Mouse (Mus musculus): ENCODE measurements at regions not wholly inside any gene's neighbourhood (a gene's known extent, or its start where the extent isn't known, plus 50 kb on each side); places are given as distances from the start of the nearest gene placed in this dataset.
"Not testable (repeated sequence)": the region's sequence is repeated elsewhere in the genome, so short reads cannot be mapped to it uniquely, and the experiment has no call there.

GRCm38 (mm10) chr2:8877855-8878254 is 1003.2 kb upstream of the 4930412O13Rik start:
- no peak for DNase-seq (ENCODE audit: low spot score in 2 of 2)

- DNase-seq (ENCODE audit: low spot score in 2 of 2): peak in 1 of 2 experiments; percentile 0
These were observed 968.6 kb upstream of the 4930412O13Rik start for GRCm38 (mm10) chr2:8912417-8912816.

GRCm38 (mm10) chr2:8924856-8925255 is 956.2 kb upstream of the 4930412O13Rik start:
- no peak for DNase-seq (ENCODE audit: low spot score in 2 of 2)

GRCm38 (mm10) chr2:8941574-8941973 is 939.5 kb upstream of the 4930412O13Rik start:
- no peak for DNase-seq (ENCODE audit: low spot score in 2 of 2)

- DNase-seq (ENCODE audit: low spot score in 2 of 2): no peak
These were observed 922.1 kb upstream of the 4930412O13Rik start for GRCm38 (mm10) chr2:8958938-8959337.

GRCm38 (mm10) chr2:8964952-8965668 is 915.9 kb upstream of the 4930412O13Rik start:
- no peak for DNase-seq (ENCODE audit: low spot score in 2 of 2)

GRCm38 (mm10) chr2:8975635-8976034 is 905.4 kb upstream of the 4930412O13Rik start:
- DNase-seq (ENCODE audit: low spot score in 2 of 2): no peak

- DNase-seq (ENCODE audit: low spot score in 2 of 2): no peak
These were observed 868.7 kb upstream of the 4930412O13Rik start for GRCm38 (mm10) chr2:9012326-9012725.

- DNase-seq (ENCODE audit: low spot score in 2 of 2): no peak
These were observed 848.0 kb upstream of the 4930412O13Rik start for GRCm38 (mm10) chr2:9033079-9033478.

GRCm38 (mm10) chr2:9042355-9042754 is 838.7 kb upstream of the 4930412O13Rik start:
- DNase-seq (ENCODE audit: low spot score in 2 of 2): not testable (repeated sequence)

GRCm38 (mm10) chr2:9047980-9048379 is 833.1 kb upstream of the 4930412O13Rik start:
- no peak for DNase-seq (ENCODE audit: low spot score in 2 of 2)

- DNase-seq (ENCODE audit: low spot score in 2 of 2): no peak
These were observed 807.2 kb upstream of the 4930412O13Rik start for GRCm38 (mm10) chr2:9073851-9074250.

- no peak for DNase-seq (ENCODE audit: low spot score in 2 of 2)
These were observed 802.9 kb upstream of the 4930412O13Rik start for GRCm38 (mm10) chr2:9078158-9078557.

- no peak for DNase-seq (ENCODE audit: low spot score in 2 of 2)
These were observed 799.3 kb upstream of the 4930412O13Rik start for GRCm38 (mm10) chr2:9081746-9082145.

- DNase-seq (ENCODE audit: low spot score in 2 of 2): no peak
These were observed 785.7 kb upstream of the 4930412O13Rik start for GRCm38 (mm10) chr2:9095317-9095716.

- DNase-seq (ENCODE audit: low spot score in 2 of 2): no peak
These were observed 764.4 kb upstream of the 4930412O13Rik start for GRCm38 (mm10) chr2:9116697-9117096.

- no peak for DNase-seq (ENCODE audit: low spot score in 2 of 2)
These were observed 763.5 kb upstream of the 4930412O13Rik start for GRCm38 (mm10) chr2:9117523-9117922.

GRCm38 (mm10) chr2:9136963-9137362 is 744.1 kb upstream of the 4930412O13Rik start:
- DNase-seq (ENCODE audit: low spot score in 2 of 2): no peak

- DNase-seq (ENCODE audit: low spot score in 2 of 2): no peak
These were observed 739.6 kb upstream of the 4930412O13Rik start for GRCm38 (mm10) chr2:9141411-9141810.

GRCm38 (mm10) chr2:9155604-9156003 is 725.4 kb upstream of the 4930412O13Rik start:
- DNase-seq (ENCODE audit: low spot score in 2 of 2): no peak

GRCm38 (mm10) chr2:9160181-9160580 is 720.9 kb upstream of the 4930412O13Rik start:
- DNase-seq (ENCODE audit: low spot score in 2 of 2): no peak

GRCm38 (mm10) chr2:9163819-9164560 is 717.1 kb upstream of the 4930412O13Rik start:
- DNase-seq (ENCODE audit: low spot score in 2 of 2): no peak

GRCm38 (mm10) chr2:9182127-9182526 is 698.9 kb upstream of the 4930412O13Rik start:
- no peak for DNase-seq (ENCODE audit: low spot score in 2 of 2)
